Mouse (Mus musculus) lung, postnatal 0 days (tissue): ENCODE results near the gene Nrf1. TPM values are rescaled to one million over a fixed set of nuclear protein-coding genes. Genes with fewer than 3 reads are reported as not detected.

ENCODE experiments used
- ATAC-seq: fragments of 200-750 bp; cut with Nextera tagmentation; 2 replicates; pipeline ENCODE4 v1.8.0; 2017; ENCODE audit warnings: moderate library complexity
- DNase-seq: peaks from one replicate; pipeline ENCODE4 v3.0.0-alpha.2; 2016; ENCODE audit warnings: low spot score
- H3K27ac ChIP-seq: fragments of 300-500 bp; sonication (generic); 2 replicates; pipeline ENCODE4 v1.5.1; 2014; ENCODE audit warnings: antibody characterized with exemption, mild to moderate bottlenecking, low read length, mixed read lengths
- H3K27me3 ChIP-seq: fragments of 300-500 bp; sonication (generic); replicated peaks from 2 replicates; pipeline ENCODE4 v1.6.1; 2014; ENCODE audit warnings: low read length, mixed read lengths; ENCODE audit not compliant: insufficient read depth
- H3K36me3 ChIP-seq: fragments of 300-500 bp; sonication (generic); 2 replicates; pipeline ENCODE4 v1.6.1; 2014; ENCODE audit warnings: low read length, mixed read lengths; ENCODE audit not compliant: insufficient read depth
- H3K4me1 ChIP-seq: fragments of 300-500 bp; sonication (generic); 2 replicates; pipeline ENCODE4 v1.6.1; 2014; ENCODE audit warnings: antibody characterized with exemption, low read depth, low read length, mixed read lengths; ENCODE audit not compliant: insufficient read depth
- H3K4me2 ChIP-seq: fragments of 300-500 bp; sonication (generic); replicated peaks from 2 replicates; pipeline ENCODE4 v1.6.1; 2014; ENCODE audit warnings: low read depth, mild to moderate bottlenecking, low read length, moderate library complexity, mixed read lengths
- H3K4me3 ChIP-seq: fragments of 300-500 bp; sonication (generic); 2 replicates; pipeline ENCODE4 v1.5.1; 2014; ENCODE audit warnings: low read depth, low read length
- H3K9ac ChIP-seq: fragments of 300-500 bp; sonication (generic); replicated peaks from 2 replicates; pipeline ENCODE4 v1.6.1; 2014; ENCODE audit warnings: low read depth, mild to moderate bottlenecking
- H3K9me3 ChIP-seq: fragments of 300-500 bp; sonication (generic); 2 replicates; pipeline ENCODE4 v1.6.1; 2016; ENCODE audit warnings: low read length, mixed read lengths
- CTCF ChIP-seq: IDR thresholded peaks from 2 replicates; pipeline ENCODE4 v1.5.1; 2016; ENCODE audit warnings: antibody characterized with exemption, mild to moderate bottlenecking
- EP300 ChIP-seq: IDR thresholded peaks from 2 replicates; pipeline ENCODE4 v1.6.1; 2016; ENCODE audit warnings: antibody characterized with exemption, mild to moderate bottlenecking, control low read depth
- WGBS: fragments of 180-500 bp; shearing (Covaris S2); extraction: QIAGEN DNeasy Blood & Tissue Kit; methylation state at CpG from one replicate; pipeline ENCODE4 v1.1.7; 2014; 5-methylcytosine and 5-hydroxymethylcytosine counted together
- polyA plus RNA-seq: library from polyadenylated mRNA; unstranded; fragments of >200 nt; fragmentation: Nextera tagmentation; extraction: Ambion mirVana; gene quantifications from 2 replicates; pipeline ENCODE4 v1.2.1, GENCODE M21; 2015

Gene Nrf1
- polyA plus RNA-seq, 1 experiment from 2014 or later: 22.7 TPM

GRCm38 (mm10) chr6:30085351-30085750 is 37.6 kb downstream of the Nrf1 start:
- DNase-seq (no peak), ATAC-seq (no peak)
- 50% methylated on average over 2 of the region's 2 CpGs for WGBS
- Histone ChIP-seq H3K4me3 (no peak overlapping the region), H3K4me2 (no peak overlapping the region), H3K27ac (no peak overlapping the region), H3K4me1 (no peaks in the 10 kb centered on the region), H3K9me3 (no peaks in the 10 kb centered on the region), H3K36me3 (no peaks in the 10 kb centered on the region; the same call in 1 of the 2 replicates), H3K27me3 (no peaks in the 10 kb centered on the region), H3K9ac (no peak overlapping the region)
- TF ChIP-seq EP300 (no peak), CTCF (no peak)

- Histone ChIP-seq H3K36me3 (peaks cover 9% of the 10 kb centered on the region; the same call in 1 of the 2 replicates), H3K4me1 (no peaks in the 10 kb centered on the region), H3K4me2 (no peak overlapping the region), H3K9me3 (no peaks in the 10 kb centered on the region), H3K27ac (no peak overlapping the region), H3K9ac (no peak overlapping the region), H3K27me3 (no peaks in the 10 kb centered on the region), H3K4me3 (no peak overlapping the region)
- DNase-seq (peak; percentile 27), ATAC-seq (no peak)
- WGBS: 59% methylated on average over 4 of the region's 4 CpGs
- TF ChIP-seq CTCF (peak; percentile 32), EP300 (no peak)
Measured at GRCm38 (mm10) chr6:30091221-30091620, 43.4 kb downstream of the Nrf1 start.

GRCm38 (mm10) chr6:30092816-30093215 is 45.0 kb downstream of the Nrf1 start:
- Histone ChIP-seq H3K4me1 (no peaks in the 10 kb centered on the region), H3K9me3 (no peaks in the 10 kb centered on the region), H3K27ac (no peak overlapping the region), H3K36me3 (peaks cover 16% of the 10 kb centered on the region; the same call in 1 of the 2 replicates), H3K9ac (no peak overlapping the region), H3K4me2 (no peak overlapping the region), H3K27me3 (no peaks in the 10 kb centered on the region), H3K4me3 (no peak overlapping the region)
- ATAC-seq: peak; percentile 91
- DNase-seq: peak; percentile 62
- no peak; the same call in 1 of the 2 replicates for TF ChIP-seq EP300
- 0 out of 2 replicates have a peak, but pooled peaks have one; percentile 11 for TF ChIP-seq CTCF
- WGBS: 60% methylated on average over 6 of the region's 6 CpGs

GRCm38 (mm10) chr6:30101773-30102415 is 54.1 kb downstream of the Nrf1 start:
- TF ChIP-seq CTCF (no peak), EP300 (no peak)
- no peak overlapping the region for H3K4me3 ChIP-seq
- no peak overlapping the region for H3K4me2 ChIP-seq
- H3K27ac ChIP-seq: no peak overlapping the region
- H3K9ac ChIP-seq: no peak overlapping the region
- 73% methylated on average over 12 of the region's 12 CpGs for WGBS
- H3K36me3 ChIP-seq: peaks cover 11% of the 10 kb centered on the region; the same call in 1 of the 2 replicates
- ATAC-seq (no peak), DNase-seq (no peak)
- no peaks in the 10 kb centered on the region for H3K9me3 ChIP-seq
- H3K4me1 ChIP-seq: no peaks in the 10 kb centered on the region
- H3K27me3 ChIP-seq: no peaks in the 10 kb centered on the region

- WGBS: 82% methylated on average over 2 of the region's 2 CpGs
- Histone ChIP-seq H3K4me3 (no peak overlapping the region), H3K27me3 (no peaks in the 10 kb centered on the region), H3K4me2 (no peak overlapping the region), H3K4me1 (no peaks in the 10 kb centered on the region), H3K27ac (no peak overlapping the region), H3K36me3 (peaks cover 12% of the 10 kb centered on the region; the same call in 1 of the 2 replicates), H3K9me3 (no peaks in the 10 kb centered on the region), H3K9ac (no peak overlapping the region)
- no peak for ATAC-seq
- no peak for TF ChIP-seq EP300
- DNase-seq: no peak
Measured at GRCm38 (mm10) chr6:30106091-30106490, 58.3 kb downstream of the Nrf1 start.

- H3K36me3 ChIP-seq: peaks cover 14% of the 10 kb centered on the region; the same call in 1 of the 2 replicates
- 75% methylated on average over 2 of the region's 2 CpGs for WGBS
- DNase-seq: no peak
- H3K9me3 ChIP-seq: no peaks in the 10 kb centered on the region
- H3K27ac ChIP-seq: no peak overlapping the region
- no peaks in the 10 kb centered on the region for H3K27me3 ChIP-seq
- no peak overlapping the region for H3K4me3 ChIP-seq
- H3K9ac ChIP-seq: no peak overlapping the region
- TF ChIP-seq CTCF: no peak
- TF ChIP-seq EP300: no peak
- H3K4me2 ChIP-seq: no peak overlapping the region
- ATAC-seq: no peak
- H3K4me1 ChIP-seq: no peaks in the 10 kb centered on the region
Measured at GRCm38 (mm10) chr6:30107456-30107855, 59.7 kb downstream of the Nrf1 start.
